In the genomic region with DNA sequence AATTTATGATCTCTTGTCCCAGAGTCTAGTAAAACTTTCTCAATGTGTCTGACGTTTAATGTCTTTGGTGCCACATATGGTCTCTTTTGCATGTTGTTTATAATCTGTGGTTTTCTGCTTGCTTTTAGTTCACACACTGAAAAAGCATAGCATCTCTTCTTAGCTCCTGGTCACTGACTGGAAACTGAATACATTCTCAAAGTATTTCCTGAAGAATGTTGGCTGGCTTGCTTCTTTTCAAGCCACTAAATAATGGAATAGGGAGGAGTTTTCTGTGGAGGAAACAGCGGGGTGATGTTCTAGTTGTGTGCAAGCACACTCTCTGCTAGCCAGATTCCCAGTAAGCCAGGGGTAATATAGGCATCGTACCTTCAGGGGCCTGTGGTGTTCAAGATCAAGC, we compare ENCODE assay signal across 20 mouse cellular contexts.
DNase-seq lines count a peak whose midpoint lies in the region; ATAC-seq and TF ChIP-seq lines count a peak whose summit lies in the region.
"Had no signal": no experiment of that assay in that cellular context is flagged by ENCODE, and none has a peak within 500 bp of the region (broad histone marks: within the 10 kb centered on the region; RNA-seq: fewer than 3 reads in every experiment).

No protein-coding gene starts in this region.

- no peaks in the 10 kb centered on the region for H3K9me3 ChIP-seq in forebrain, embryonic 14.5 days (replicated peaks; ENCODE audit: control insufficient read depth, low read length)
- no peaks in the 10 kb centered on the region for H3K9me3 ChIP-seq in forebrain, embryonic 11.5 days (ENCODE audit: control insufficient read depth, low read length)
- no peaks in the 10 kb centered on the region for H3K9me3 ChIP-seq in kidney, embryonic 16.5 days (ENCODE audit: low read length)
- H3K9me3 ChIP-seq: forebrain, embryonic 13.5 days; heart, embryonic 13.5 days; hindbrain, embryonic 12.5 days had no signal

- no peak overlapping the region for H3K27ac ChIP-seq in forebrain, embryonic 14.5 days (ENCODE audit: low read depth, low read length)
- no peak overlapping the region for H3K27ac ChIP-seq in forebrain, embryonic 11.5 days (ENCODE audit: low read depth, low read length)
- H3K27ac ChIP-seq in kidney, embryonic 16.5 days (ENCODE audit: low read length) = no peak overlapping the region
- H3K27ac ChIP-seq in embryonic fibroblast, embryonic 13.5 days (ENCODE audit: insufficient read depth, low read length) = peak overlapping the region; percentile 76; the same call in 1 of the 2 replicates
- H3K27ac ChIP-seq: forebrain, embryonic 13.5 days; gastrocnemius, adult 2 months; heart, embryonic 13.5 days; hindbrain, embryonic 12.5 days had no signal

- no peak overlapping the region for H3K9ac ChIP-seq in forebrain, embryonic 14.5 days (ENCODE audit: low read length)
- H3K9ac ChIP-seq in forebrain, embryonic 11.5 days (ENCODE audit: low read length) = no peak overlapping the region
- no peak overlapping the region for H3K9ac ChIP-seq in kidney, embryonic 16.5 days (replicated peaks; ENCODE audit: low read length)
- H3K9ac ChIP-seq: forebrain, embryonic 13.5 days; heart, embryonic 13.5 days; hindbrain, embryonic 12.5 days had no signal

- no peaks in the 10 kb centered on the region for H3K27me3 ChIP-seq in forebrain, embryonic 14.5 days (replicated peaks; ENCODE audit: control insufficient read depth, insufficient read depth, low read length)
- no peaks in the 10 kb centered on the region for H3K27me3 ChIP-seq in forebrain, embryonic 11.5 days (ENCODE audit: control insufficient read depth, insufficient read depth, low read length)
- H3K27me3 ChIP-seq in kidney, embryonic 16.5 days (ENCODE audit: insufficient read depth, low read length) = no peaks in the 10 kb centered on the region
- H3K27me3 ChIP-seq: CH12.LX; forebrain, embryonic 13.5 days; heart, embryonic 13.5 days; hindbrain, embryonic 12.5 days had no signal

- no peak overlapping the region for H3K4me3 ChIP-seq in forebrain, embryonic 14.5 days (ENCODE audit: low read depth, low read length)
- no peak overlapping the region for H3K4me3 ChIP-seq in forebrain, embryonic 11.5 days (ENCODE audit: low read depth, low read length)
- H3K4me3 ChIP-seq in kidney, embryonic 16.5 days (ENCODE audit: low read length) = no peak overlapping the region
- H3K4me3 ChIP-seq in embryonic fibroblast, embryonic 13.5 days (ENCODE audit: insufficient read depth, low read length) = no peak overlapping the region
- H3K4me3 ChIP-seq: forebrain, embryonic 13.5 days; gastrocnemius, adult 2 months; heart, embryonic 13.5 days; hindbrain, embryonic 12.5 days had no signal

- H3K4me1 ChIP-seq in forebrain, embryonic 14.5 days (ENCODE audit: control insufficient read depth, insufficient read depth, low read length) = no peaks in the 10 kb centered on the region
- H3K4me1 ChIP-seq in forebrain, embryonic 11.5 days (replicated peaks; ENCODE audit: control insufficient read depth, insufficient read depth, low read length) = peaks cover 4% of the 10 kb centered on the region; the same call in 1 of the 2 replicates
- no peaks in the 10 kb centered on the region; the same call in 1 of the 2 replicates for H3K4me1 ChIP-seq in kidney, embryonic 16.5 days (ENCODE audit: insufficient read depth, low read length)
- no peaks in the 10 kb centered on the region for H3K4me1 ChIP-seq in embryonic fibroblast, embryonic 13.5 days (ENCODE audit: control insufficient read depth, insufficient read depth, low read length)
- H3K4me1 ChIP-seq: hindbrain, embryonic 12.5 days had no signal

- no peak for ATAC-seq in forebrain, embryonic 14.5 days
- no peak for ATAC-seq in forebrain, embryonic 11.5 days (replicated peaks; ENCODE audit: low FRiP score)
- peak; percentile 39; the same call in 1 of the 2 replicates for ATAC-seq in kidney, embryonic 16.5 days (ENCODE audit: low FRiP score, low TSS enrichment)
- ATAC-seq: forebrain, embryonic 13.5 days; hindbrain, embryonic 16.5 days; inflammation-experienced regulatory T-cells, adult 6 months had no signal

- TF ChIP-seq POLR2A in embryonic fibroblast, embryonic 13.5 days (IDR thresholded peaks at IDR 0.05; ENCODE audit: low read depth, low read length) = no peak

- WGBS in forebrain, embryonic 14.5 days = 27% methylated on average over 3 of the region's 3 CpGs
- WGBS in forebrain, embryonic 11.5 days = 54% methylated on average over 3 of the region's 3 CpGs
- 47% methylated on average over 3 of the region's 3 CpGs for WGBS in kidney, embryonic 16.5 days

- no peaks in the 10 kb centered on the region for H3K36me3 ChIP-seq in forebrain, embryonic 14.5 days (ENCODE audit: control insufficient read depth, insufficient read depth, low read length)
- H3K36me3 ChIP-seq in forebrain, embryonic 11.5 days (ENCODE audit: control insufficient read depth, insufficient read depth, low read length) = no peaks in the 10 kb centered on the region
- no peaks in the 10 kb centered on the region for H3K36me3 ChIP-seq in kidney, embryonic 16.5 days (ENCODE audit: insufficient read depth, low read length)
- H3K36me3 ChIP-seq: heart, embryonic 13.5 days; hindbrain, embryonic 12.5 days had no signal

- TF ChIP-seq CTCF in embryonic fibroblast, embryonic 13.5 days (IDR thresholded peaks at IDR 0.05; ENCODE audit: borderline replicate concordance, insufficient read depth, low read length) = no peak

- no peak overlapping the region for H3K4me2 ChIP-seq in forebrain, embryonic 14.5 days (ENCODE audit: low read length)
- H3K4me2 ChIP-seq in forebrain, embryonic 11.5 days (ENCODE audit: low read depth, low read length, severe bottlenecking) = no peak overlapping the region
- H3K4me2 ChIP-seq in kidney, embryonic 16.5 days (replicated peaks; ENCODE audit: low read depth, low read length) = no peak overlapping the region
- H3K4me2 ChIP-seq: forebrain, embryonic 13.5 days; heart, embryonic 13.5 days; hindbrain, embryonic 12.5 days had no signal

- DNase-seq in forebrain, embryonic 14.5 days (ENCODE audit: low spot score) = peak; percentile 4
- no peak for DNase-seq in forebrain, embryonic 11.5 days (ENCODE audit: low spot score)
- no peak for DNase-seq in kidney, postnatal 25 days
- DNase-seq in Muller cell, postnatal 12 days (ENCODE audit: inconsistent ontology term) = peak; percentile 70
- DNase-seq in retina, embryonic 14.5 days (ENCODE audit: low spot score) = no peak
- DNase-seq: adrenal gland, postnatal 10 days; cerebellum, adult 2 months; cerebellum, postnatal 10 days; gastrocnemius, adult 2 months; gastrocnemius, postnatal 25 days; heart, postnatal 10 days; heart, postnatal 4 days had no signal

Comparison
In these comparisons a context has a peak if more than half of its experiments do, and no peak if none do; other contexts are left out.
1. DNase-seq: peak in forebrain, embryonic 14.5 days (single experiment) and Muller cell, postnatal 12 days (single experiment); none in forebrain, embryonic 11.5 days (single experiment), kidney, postnatal 25 days (0 of 2) and retina, embryonic 14.5 days (single experiment).